Mouse (Mus musculus) heart, adult 9 months (tissue): ENCODE data around the gene Olfml3.

ENCODE experiments used
- DNase-seq, 2 experiments: peaks; one replicate each; pipeline ENCODE4 v3.0.0; 2022; ENCODE audit warnings: low spot score in 2 of 2

The Olfml3 gene

DNA sequence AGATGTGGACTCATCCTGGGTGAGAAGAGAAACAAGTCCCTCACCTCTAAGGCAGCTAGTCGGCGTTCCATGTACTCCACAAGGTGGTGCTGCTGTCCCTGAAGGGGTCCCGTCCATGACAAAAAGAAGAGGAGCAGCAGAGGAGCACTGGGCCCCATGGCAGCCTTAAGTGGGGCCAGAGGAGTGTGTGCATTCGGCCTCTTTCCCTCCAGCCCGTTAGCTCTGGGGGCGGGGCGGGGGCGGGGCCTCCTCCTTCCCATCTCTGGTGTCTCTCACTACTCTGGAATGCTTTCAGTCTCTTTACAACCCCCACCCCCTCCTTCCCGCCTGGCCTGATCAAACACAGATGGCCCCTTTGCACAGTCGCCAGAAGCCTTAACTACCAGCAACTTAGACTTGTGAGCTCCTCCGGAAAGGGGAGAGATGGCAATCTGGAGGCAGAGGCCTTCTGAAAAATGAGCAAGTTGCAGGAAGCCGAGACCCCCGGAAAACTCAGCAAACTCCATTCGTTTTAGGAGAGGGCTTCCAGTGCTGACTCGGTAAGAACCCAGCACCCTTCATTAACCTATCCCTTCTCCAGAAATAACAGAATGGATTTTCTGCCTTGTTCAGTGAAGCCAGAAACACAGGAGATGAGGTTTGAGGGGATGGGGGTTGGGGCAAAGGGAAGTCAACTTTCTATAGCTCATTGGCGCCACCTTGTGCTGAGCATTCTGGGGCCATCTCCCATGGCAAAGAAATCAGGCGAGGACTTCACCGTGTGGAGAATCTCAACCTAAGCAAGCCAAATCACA lies at the start of gene Olfml3:
TSS of gene Olfml3 (minus strand) at position 224 of the 794 bp plus-strand sequence.
- DNase-seq: peak; percentile 83 to 89

DNA sequence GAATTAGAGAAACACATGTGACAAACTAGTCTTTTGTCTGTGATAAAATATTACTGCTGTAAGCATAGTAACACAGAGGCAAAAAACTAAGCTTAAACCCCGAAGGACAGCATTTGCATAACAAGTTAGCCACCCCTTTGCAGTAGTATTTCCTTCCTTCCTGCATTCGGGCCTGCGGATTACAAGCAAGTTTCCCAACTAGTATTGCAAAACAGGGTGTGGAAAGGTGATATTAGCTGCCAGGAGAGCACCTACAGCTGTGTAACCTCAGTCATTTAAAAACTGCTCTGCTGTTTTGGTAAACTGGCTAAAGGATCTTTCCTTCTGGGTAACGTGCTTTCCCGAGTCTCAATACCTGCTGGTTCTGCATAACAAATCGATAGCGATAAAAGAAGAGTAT lies 49.4 kb upstream of the Olfml3 start:
- DNase-seq: peak; percentile 18 to 40

DNA sequence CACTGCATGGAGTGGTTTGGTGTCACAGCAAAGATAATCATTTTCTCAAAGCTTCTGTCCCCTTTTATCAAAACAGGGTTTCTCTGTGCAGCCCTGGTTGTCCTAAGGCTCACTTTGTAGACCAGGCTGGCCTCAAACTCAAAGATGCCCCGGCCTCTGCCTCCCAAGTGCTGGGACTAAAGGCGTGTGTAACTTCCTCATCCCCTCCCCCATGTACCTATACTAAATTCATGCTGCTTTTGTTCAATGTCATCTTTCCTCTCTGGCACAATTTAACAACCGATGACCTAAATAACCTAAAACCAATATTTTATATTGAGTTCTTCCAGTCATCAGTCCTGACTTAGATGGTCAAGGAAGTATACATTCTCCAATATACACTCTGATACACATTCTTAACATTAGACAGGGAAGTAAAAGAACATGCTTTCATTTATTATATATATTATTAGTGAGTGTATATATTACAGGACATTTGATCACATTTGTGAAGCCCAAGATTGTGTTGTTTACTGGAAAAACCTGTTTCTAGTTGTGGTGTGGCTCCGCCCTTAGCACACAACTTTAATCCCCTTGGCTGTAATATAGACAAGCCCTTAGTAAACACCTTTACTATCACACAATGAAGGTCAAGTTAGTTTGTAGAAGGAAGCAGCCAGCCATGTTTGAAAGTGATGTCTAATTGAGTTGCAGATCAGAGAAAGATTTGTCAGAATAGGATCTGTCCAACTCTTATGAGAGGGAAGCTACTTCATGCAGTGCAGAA lies 45.2 kb upstream of the Olfml3 start:
- DNase-seq: no peak

DNA sequence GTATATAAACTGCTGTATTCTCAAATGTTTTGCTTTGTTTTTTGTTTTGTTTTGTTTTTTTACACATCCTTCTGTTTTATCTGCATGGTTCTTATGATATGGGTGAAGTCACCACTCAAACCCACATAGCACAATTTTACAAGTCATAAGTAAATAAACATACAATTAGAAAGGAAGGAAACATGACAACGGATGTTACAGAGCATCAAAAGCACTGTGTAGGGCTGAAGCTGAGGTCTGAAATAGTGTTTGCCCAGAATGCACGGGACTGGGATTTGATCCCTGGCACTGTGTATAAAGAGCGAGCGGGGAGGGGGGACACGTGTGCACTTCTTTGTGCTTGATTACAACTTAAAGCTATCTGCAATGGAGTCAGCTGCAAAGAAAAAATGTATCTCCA lies 43.0 kb upstream of the Olfml3 start:
- DNase-seq: no peak

DNA sequence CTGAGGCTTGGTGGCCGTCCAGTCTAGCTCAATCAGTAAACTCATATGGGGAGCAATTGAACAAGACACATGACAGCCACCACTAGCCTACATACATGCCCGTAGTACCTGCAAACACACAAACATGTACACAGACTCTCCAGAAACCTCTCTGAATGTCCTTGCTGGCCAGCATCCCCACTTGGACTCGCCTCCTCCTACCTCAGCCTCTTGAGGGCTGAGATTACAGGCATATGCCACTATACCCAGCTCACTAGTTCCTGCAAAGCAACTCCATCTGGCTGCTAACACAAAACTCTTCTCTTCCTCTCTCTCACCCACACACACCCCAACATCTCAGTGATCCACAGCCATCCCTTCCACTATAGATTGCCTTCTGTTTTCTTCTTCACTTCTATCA lies 42.5 kb upstream of the Olfml3 start:
- no peak for DNase-seq

DNA sequence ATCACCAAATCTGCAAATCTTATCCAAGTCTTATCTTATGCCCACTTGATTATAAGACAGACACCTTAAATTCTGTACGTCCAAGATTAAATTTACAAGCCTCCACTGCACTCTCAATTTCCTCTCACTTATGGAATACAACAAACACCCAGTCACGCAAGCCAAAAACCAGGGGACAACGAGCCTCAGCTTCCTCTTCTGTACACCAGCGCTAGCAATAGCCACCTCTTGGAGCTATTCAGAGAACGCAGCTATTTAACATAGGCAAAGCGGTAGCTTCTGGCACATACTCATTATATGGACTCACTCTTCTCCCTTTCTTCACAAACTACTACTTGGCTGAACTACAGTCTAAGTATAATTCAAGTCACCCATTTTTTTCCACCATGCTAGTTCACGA lies 41.4 kb upstream of the Olfml3 start:
- DNase-seq: no peak

DNA sequence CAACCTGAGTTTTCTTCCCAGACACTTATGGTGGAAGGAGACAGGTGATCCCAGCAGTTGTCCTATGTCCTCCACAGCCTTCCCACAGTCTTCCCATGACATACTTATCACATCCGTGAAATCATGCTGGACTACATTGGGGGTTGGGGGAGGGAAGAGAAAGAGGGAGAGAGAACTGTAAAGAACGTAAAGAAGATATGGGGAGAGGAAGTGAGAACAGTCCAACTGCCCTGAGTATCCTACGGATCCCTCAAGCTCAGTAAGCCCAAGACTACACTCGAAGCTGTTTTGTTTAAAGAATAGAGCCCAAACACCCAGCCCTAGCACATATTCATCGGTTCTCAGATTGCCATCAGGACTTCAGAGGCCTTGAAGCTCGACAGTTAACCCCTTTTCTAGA lies 40.9 kb upstream of the Olfml3 start:
- no peak for DNase-seq

DNA sequence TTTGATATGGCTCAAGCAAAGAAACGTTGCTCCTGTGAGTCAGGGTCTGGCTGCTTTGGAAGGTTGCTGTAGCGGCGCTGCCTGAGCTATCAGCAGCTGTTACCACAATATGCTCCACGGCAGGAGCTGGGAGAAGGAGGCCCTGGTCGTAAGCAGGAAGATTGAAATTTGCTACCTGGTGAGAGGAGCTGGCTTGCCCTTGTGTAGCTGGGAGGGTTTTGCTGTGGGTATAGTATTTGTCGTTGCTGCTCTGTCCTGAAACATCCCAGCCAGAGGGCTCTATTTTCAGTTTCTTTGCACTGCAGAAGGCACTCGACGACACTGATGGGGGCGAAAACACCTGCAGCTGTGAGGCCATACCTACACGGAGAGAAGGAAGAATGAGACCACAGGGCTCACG lies 40.1 kb upstream of the Olfml3 start:
- DNase-seq: no peak

DNA sequence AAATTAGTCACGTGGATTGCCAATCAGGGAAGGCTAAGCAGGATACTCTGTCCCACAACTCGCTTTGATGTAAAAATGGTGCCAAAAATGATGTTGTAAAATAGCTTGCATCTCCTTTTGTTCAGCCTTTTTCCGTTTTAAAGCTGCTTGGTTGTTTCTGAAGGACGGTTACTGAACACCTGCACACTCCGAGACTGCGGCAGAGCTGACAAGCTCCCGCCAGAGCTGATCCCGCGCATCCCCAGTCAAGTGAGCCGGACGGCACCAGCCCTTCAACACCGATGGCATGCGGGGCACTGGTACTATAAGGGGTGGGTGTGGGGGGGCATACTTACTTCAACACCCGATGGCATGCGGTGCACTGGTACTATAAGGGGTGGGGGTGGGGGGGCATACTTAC lies 36.2 kb upstream of the Olfml3 start:
- no peak for DNase-seq

DNA sequence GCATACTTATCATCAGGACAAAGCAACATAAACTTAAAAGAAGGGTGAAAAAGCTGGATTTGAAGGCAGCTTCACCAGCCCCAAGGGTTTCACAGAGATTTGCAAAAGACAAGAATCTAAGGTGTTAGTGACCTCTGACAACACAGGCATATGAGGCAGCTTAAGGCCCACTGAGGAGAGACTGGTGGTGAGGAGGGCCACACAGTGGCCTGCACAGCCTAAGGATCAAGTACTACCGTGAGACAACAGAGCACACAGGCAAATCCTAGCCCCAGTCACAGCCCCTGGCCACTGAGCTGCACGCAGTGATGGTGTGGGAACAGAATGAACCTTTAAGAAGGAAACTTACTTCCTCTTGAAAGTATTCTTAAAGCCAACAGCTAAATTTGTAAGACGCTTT lies 35.7 kb upstream of the Olfml3 start:
- DNase-seq: no peak

DNA sequence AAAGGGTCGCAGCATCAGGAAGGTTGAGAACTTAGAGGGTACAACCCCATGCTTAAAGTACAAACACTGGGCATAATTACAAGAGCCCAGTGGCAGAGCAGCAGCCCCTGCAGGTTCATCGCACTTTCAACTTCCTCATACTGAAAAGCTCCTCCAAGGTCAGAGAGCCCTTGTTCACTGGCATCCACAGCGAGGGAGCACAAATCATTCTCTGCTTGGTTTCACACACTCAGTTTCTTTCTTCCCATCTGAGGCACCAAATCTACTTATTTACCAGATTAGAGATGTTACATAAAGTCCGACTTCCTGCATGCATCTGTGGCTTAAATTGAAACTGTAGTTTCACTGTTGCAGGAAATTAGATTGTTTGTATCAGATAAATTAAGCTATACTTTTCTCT lies 35.0 kb upstream of the Olfml3 start:
- DNase-seq: peak in 1 of 2 experiments; percentile 27

DNA sequence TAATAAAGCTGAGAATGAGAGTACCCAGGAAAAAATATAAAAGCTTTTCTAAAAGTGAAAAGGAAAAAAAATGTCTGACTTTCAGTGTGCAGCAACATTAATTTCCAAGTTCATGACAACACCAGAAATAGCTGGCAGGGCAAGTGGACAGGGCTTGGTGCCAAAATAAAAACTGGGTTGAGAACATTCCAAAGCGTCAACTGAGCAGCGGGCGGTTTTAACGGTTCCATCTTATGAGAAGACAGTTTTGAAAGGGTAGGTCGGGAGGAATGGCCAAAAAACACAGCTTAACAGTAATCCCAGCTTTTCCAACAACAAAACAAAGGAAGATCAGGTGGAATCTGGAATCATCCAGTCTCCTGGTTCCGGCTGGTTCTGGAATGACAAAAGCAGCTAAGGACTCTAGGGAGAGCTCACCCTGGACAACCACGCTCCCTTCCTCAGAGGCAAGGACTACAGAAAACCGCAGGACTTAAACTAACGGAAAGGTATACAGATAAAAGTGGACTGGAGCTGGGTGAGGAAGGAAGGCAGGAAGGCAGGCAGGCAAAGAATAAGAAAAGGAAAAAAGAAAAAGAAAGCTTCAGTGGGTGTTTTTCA lies 33.8 kb upstream of the Olfml3 start:
- peak; percentile 61 to 85 for DNase-seq

DNA sequence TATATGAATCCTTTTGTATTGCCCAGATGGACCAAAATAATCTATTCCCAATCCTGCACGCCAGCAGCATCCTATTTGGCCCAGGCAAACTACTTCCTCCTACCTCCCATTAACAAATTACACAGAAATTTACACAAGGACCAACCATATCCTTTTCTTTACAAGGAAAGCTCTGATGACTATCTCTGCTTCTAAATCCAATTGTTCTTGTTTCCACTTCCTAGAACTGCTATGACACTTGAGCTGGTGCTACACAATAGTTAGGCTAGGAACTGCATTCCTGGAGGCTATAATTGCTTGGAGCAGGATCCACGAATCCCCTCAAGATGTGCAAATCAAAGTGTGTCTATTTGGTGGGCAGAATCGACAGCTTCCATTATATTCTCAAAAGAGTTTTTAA lies 29.0 kb upstream of the Olfml3 start:
- DNase-seq: peak in 1 of 2 experiments; percentile 50

DNA sequence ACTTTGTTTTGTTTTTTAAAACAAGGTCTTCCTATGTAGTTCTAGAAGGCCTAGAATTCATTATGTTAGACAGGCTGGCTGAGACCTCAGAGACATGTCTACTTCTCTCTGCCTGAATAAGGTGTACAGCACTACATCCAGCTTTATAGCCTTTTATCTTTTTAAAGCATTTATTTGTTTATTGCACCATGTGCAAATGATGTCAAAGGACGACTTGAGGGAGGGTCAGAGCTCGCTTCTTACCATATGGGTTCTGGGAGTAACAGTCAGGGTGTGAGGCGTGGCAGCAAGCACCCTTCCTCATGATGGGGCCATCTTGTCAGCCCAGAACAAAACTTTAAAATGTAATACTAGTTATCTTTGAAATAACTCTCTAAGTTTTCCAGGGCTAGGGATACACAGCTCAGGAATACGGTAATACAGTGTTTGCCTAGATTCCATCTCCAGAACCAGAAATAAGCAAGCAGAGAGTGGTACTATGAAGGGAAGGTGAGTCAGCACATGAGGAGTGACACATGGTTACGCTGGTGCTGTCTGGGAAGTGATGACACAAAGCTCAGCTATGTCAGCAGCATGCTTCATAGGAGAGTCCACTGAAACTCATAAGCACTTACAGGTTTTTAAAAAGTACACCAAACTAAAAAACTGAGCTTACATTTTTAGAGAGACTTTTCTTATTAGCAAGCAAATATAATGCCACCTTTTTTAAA lies 21.6 kb upstream of the Olfml3 start:
- DNase-seq: no peak

DNA sequence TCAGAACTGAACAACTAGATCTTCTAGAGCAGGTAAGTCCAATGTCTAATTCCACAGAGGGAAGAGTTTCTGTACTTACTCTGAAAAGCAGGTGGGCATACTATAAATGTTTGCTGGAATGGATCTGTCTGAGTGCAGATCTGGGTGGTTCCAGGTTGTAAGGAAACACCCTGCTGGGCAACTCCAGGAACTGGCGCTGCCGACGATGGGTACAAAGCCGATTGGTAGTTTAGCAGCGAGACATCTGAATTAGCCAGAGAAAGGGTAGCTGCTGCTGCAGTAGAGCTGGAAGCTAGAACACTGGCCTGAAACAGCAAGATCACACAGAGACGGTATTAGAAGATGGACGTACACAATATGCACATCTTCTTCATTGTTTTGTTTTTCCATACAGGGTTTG lies 20.7 kb upstream of the Olfml3 start:
- DNase-seq: no peak

DNA sequence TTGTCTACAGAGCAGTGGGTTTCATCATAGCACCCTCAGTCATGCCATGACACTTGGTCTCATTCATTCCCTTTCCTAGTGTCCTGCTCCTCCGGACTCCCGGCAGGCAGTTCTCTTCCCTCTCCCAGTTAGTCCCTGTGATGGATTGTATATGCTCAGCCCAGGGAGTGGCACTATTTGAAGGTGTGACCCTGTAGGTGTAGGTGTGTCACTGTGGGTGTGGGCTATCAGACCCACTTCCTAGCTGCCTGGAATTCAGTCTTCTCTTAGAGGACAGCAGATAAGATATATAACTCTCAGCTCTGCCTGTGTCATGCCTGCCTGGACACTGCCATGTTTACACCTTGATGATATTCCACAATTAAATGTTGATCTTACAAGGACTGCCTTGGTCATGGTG lies 19.1 kb upstream of the Olfml3 start:
- no peak for DNase-seq

DNA sequence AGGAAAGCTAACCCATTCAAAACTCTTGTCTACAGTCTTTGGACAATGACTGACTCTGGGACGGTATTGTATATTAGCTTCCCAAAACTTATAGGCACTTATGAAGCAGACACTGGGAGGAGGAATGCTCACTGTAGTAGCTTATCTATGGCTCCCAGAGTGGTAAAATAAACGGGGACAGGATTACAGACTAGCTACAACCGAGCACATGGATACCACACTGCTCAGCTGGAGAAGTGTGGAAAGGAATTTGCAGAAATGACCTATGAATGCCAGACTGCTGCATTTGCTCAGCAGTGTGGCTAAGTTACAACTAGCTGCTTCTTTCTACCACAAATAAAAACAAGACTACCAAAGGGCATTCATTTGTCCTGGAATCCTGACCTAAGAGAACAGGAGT lies 17.6 kb upstream of the Olfml3 start:
- DNase-seq: no peak

DNA sequence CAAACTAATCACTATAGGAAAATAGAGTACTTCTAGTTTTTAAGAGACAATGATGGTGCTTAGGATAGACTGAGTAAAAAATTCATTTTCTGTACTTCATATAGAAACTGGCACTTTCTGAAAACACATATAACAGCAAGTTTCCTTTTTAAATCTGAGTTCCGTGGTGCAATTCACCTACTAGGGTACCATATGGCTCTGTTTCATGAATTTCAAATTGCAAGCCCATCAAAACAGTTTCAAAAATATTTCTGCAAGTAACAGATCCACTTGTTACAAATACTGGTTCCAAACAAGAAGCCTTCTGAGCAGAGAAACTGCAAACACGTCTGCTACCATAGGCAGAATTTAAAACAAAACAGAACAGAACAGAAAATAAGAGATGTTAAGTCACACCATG lies 13.8 kb upstream of the Olfml3 start:
- no peak for DNase-seq

DNA sequence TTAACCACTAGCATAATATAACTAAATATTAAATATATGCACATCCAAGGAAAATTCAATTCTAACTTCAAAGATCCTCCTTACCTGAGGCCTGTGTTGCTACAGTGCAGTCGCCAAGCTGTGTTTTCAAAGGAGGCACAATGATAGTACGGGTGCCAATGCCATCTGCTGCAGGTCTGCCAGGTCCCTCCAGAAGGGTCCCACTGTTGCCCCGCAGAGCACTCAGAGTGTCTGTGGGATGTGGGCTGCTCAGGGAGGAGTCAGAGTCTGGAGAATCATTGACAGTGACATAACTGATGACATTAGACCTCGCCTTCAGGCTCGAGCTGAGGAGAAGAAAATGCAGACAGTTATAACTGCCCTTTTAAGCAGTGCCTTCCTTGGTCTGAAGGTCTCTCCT lies 8.9 kb upstream of the Olfml3 start:
- no peak for DNase-seq

DNA sequence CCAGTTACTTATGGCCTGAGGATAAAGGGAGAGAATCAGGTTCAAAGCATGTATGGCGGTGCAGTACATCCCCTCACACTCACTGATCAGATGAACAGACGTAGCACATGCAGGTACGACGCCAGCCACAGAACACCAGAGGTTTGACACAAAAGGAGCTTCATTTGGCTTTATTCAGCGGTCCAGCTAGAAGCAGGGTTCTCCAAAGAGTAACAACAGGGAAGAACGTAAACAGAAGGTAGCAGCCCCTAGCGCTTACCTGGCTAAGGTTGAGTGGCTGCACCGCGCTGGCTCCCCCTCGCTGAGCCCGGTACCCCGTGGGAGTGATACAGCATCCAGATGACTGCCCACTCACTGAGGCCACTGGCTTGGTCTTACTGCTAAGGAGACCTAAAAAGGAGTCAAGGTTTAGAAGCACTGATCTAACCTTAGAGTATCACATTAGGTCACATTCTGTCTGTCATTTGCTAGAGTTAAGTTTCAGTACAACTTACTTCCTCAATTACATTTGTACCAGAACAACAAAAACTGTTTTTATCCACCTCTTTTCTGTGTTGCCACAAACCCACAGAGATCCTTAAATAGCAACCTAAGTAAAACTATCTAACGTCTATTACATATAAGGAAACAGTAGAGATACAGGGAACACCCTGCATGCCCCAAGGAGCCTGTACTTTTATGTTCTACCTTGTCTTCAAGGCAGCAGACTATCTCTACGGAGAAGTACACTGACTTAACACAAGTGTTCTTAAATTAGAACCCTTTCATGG lies 7.4 kb upstream of the Olfml3 start:
- no peak for DNase-seq

DNA sequence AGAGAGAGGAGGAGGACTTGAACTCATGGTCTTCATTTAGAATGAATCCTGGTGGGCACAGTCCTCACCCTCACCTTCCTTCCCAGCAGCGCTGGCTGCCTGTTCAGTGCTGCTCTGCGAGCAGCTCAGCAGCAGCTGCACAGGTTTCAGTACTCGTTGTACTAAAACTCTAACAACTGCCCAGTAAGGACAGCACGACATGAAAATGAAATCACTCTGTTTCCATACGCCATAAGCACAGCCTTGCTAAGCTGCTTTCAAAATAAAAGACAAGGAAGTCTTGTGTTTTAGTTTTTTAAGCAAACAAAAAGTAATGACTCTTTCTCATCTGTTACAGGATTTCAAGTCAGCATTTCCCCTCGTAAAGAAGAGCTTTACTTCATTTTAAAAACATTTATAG lies 5.4 kb upstream of the Olfml3 start:
- no peak for DNase-seq

DNA sequence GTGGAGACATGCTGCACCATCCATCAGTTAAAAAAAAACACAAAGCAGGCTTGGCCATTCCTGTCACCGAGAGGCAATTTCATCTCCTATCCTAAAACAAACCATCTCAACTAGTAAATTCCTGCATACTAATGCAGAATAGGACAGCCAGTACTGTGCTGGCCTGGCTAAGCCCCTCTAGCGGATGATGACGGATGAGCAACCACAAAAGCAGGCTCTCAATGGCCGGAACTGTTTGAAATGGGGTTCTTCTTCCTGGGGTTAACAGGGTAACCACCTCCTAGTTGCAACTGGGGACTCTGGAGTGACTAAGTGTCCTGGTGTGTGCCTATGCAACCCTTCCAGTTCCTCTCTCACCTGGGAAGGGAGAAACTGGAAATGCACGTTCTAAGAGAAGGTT lies 2.5 kb upstream of the Olfml3 start:
- no peak for DNase-seq
